Mouse (Mus musculus) bone marrow macrophage, adult 2 months (primary cell): ENCODE measurements around the gene Rnaseh2b. TPM values are rescaled to one million over a fixed set of nuclear protein-coding genes. Genes with fewer than 3 reads are reported as not detected.

ENCODE experiments used
- H3K27ac ChIP-seq: 2 replicates; pipeline ENCODE4 v1.5.1; 2012; ENCODE audit warnings: low read depth, low read length; ENCODE audit not compliant: insufficient read depth
- H3K4me1 ChIP-seq: 2 replicates; pipeline ENCODE4 v1.6.1; 2012; ENCODE audit warnings: low read length; ENCODE audit not compliant: control insufficient read depth, insufficient read depth
- H3K4me3 ChIP-seq: 2 replicates; pipeline ENCODE4 v1.5.1; 2012; ENCODE audit warnings: mild to moderate bottlenecking, low read length, moderate library complexity; ENCODE audit not compliant: insufficient read depth
- CTCF ChIP-seq: IDR thresholded peaks from 2 replicates; pipeline ENCODE4 v1.5.1; 2012; ENCODE audit warnings: low read depth, mild to moderate bottlenecking, low read length, moderate library complexity
- POLR2A ChIP-seq: IDR thresholded peaks from 2 replicates; pipeline ENCODE4 v1.6.1; 2012; ENCODE audit warnings: mild to moderate bottlenecking, low read depth, low read length, borderline replicate concordance
- polyA plus RNA-seq: library from polyadenylated mRNA; stranded (reverse); fragments of >200 nt; gene quantifications from 2 replicates; pipeline ENCODE4 v1.2.4, GENCODE M21; 2012; ENCODE audit not compliant: missing spikeins, insufficient read depth, insufficient read length

Rnaseh2b gene
- polyA plus RNA-seq, 1 experiment: 20.7 TPM

DNA sequence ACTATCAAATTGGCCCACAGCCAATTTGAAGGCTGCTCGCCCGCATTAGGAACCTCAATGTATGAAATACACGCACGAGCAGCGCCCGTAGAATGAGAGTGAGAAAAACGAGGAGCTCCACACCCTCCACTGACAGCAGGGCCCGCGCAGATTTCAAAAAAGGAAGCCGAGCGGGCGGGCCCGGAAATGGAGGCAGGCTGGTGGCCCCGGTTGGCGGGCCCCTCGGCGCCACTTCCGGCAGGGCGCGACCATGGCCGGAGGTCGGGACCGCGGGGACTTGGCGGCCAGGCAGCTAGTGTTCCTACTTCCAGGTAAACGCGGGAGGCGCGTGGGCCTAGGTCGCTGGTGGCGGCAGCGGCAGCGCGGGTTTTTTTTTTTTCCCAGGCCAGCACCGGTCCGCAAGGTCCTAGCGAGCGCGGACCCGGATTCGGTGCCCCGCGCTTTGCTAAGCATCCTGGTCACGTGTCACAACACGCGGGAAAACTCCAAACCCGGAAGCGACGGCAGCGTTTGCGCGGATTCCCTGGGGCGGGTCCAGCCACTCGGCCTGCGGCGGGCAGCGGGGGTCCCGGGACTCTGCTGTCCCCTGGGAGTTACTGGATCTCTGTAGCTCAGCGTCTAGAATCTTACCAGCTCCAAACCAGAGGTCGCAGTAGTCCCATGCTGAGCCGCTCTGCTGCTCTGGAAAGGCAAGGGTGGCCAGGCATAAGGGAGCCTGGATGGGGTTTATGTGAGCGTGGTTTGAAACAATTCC, 39.7 kb downstream of the Rnaseh2b start:
- no peak for TF ChIP-seq CTCF
- 0 out of 2 replicates have a peak, but pooled peaks have one; percentile 34 for TF ChIP-seq POLR2A
- peaks cover 26% of the 10 kb centered on the region for H3K4me1 ChIP-seq
- peak overlapping the region; percentile 65 for H3K27ac ChIP-seq
- peak overlapping the region; percentile 82 for H3K4me3 ChIP-seq

DNA sequence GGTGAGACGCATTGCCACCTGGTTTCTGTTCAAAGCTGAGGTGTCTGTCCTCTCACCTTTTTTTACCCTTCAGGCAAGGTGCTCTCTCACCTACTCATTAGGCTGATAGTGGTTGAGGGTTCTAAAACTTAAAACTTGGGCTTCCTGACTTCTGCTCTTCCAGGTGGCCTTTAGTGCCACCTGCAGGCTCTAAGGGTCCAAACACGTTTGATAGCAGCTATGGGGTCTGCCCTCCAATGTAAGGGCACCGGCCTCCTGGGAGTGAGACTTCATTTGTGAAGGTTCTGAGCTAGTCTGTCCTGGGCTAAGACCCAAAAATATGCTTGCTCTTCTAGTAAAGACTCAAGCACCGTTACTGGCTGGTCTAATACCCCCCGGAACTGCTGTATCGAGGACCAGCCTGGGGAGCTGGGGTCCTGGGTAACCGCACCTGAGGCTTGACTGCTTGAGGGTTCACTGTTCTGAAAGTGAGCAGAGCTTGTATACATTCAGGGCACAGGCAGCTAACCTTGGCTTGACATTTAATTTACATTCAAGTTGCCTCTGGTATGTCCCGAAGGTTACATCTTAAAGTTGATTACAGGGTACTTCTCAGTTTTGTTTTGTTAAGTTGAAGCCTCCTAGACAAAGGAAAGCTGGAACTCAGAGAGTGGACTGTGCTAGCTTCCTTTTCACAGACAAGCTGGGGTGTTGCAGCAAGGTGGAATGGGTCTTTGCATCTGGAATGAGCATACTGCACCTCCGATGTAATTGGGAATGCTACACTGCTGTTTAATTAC, 41.7 kb downstream of the Rnaseh2b start:
- Histone ChIP-seq H3K4me1 (peaks cover 21% of the 10 kb centered on the region), H3K27ac (no peak overlapping the region), H3K4me3 (no peak overlapping the region)
- TF ChIP-seq POLR2A (no peak), CTCF (no peak)

DNA sequence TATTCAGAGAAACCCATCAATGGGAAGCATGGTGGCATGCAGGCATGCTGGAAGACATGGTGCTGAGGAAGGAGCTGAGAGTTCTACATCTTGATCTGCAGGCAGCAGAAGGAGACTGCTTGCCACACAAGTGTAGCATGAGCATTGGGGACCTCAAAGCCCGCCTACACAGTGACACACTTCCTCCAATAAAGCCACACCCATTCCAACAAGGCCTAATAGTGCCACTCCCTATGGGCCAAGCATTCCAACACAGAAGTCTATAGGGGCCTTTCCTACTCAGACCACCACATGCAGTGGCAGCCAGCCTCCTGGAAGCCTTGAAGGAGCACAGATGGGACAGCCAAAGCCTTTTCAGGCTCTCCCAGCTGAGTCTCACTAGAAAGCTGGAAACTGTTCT, 46.8 kb downstream of the Rnaseh2b start:
- TF ChIP-seq CTCF (no peak), POLR2A (no peak)
- no peak overlapping the region for H3K4me3 ChIP-seq
- H3K4me1 ChIP-seq: peaks cover 28% of the 10 kb centered on the region
- no peak overlapping the region for H3K27ac ChIP-seq

DNA sequence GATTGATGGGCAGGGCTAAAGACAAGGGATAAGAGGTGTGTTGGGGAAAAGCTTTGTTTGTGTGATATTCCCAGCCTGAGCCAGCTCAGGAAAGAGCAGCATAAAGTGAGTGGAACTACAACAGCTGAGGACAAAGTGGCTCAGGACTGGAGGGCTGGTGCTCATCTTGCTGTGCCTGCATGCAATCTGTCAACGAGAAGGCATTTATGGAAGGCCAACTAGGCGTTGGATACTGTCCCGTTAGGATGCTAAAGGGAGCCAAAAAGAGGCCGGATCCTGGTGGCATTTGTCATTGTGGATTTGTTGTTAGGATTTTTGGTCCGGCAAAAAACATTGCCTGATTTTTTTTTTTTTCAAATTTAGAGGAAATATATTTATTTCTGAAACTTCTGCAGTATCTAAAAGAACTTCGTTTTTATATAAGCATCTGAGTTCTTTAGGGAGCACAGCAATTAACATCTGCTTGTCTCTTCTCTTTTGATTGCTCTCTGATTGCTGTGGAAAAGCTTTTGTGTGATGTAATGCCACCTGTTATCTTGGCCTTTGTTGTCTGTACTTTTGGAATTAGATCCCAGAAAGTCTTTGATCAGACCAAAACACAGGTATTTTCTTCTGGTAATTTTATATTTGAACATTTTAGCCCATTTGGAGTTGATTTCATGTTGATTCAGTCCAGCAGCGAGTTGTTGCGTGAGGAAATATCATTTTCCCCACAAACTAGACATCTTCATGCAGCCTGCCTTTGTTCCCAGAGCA, 49.7 kb downstream of the Rnaseh2b start:
- H3K27ac ChIP-seq: peak overlapping the region; percentile 66
- peaks cover 34% of the 10 kb centered on the region for H3K4me1 ChIP-seq
- no peak for TF ChIP-seq CTCF
- no peak for TF ChIP-seq POLR2A
- no peak overlapping the region for H3K4me3 ChIP-seq

DNA sequence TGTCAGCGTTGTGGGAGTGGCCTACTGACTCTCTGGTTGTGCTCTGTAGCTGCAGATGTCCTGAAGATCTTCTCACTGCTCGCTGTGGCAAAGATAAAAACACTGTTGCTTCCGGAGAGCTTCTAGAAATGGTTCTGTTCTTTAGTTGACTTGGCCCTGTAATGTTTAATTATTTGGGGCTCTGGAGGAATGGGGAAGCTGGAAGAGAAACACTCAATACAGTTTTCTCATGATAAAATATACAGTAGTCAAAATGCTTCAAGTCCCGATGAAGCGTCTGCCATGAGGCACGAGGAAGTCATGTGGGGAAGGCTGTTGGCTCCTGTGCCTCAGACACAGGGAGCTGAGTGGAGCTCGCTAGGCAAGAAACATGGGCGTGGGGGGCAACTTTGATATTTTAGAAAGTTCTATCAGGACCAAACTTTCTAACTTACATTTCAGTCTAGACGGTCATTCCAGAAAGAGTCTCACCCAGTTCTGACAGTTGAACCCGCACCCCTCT, 50.3 kb downstream of the Rnaseh2b start:
- Histone ChIP-seq H3K27ac (peak overlapping the region; percentile 66), H3K4me1 (peaks cover 37% of the 10 kb centered on the region), H3K4me3 (no peak overlapping the region)
- no peak for TF ChIP-seq CTCF
- TF ChIP-seq POLR2A: no peak

DNA sequence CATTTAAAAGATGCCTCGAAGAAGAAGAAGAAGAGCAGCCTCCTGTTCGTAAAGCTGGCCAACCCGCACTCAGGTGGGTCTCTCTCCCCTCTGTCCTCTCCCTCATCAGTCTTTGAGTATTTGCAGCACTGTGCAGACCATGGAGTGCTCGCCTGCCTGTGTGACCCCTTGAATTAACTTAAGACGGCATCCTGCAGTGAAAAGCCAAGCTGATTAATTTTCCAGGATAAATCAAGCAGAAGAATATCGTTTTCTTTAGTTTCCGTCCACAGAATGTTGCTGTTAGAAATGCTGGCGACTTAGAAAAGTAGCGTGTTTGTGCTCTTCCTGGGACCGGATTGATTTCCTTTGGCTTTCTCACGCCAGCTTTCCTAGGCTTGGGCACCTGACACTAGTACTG, 54.2 kb downstream of the Rnaseh2b start:
- no peak for TF ChIP-seq POLR2A
- TF ChIP-seq CTCF: no peak
- peaks cover 33% of the 10 kb centered on the region for H3K4me1 ChIP-seq
- H3K4me3 ChIP-seq: peak overlapping the region; percentile 37
- H3K27ac ChIP-seq: peak overlapping the region; percentile 22

DNA sequence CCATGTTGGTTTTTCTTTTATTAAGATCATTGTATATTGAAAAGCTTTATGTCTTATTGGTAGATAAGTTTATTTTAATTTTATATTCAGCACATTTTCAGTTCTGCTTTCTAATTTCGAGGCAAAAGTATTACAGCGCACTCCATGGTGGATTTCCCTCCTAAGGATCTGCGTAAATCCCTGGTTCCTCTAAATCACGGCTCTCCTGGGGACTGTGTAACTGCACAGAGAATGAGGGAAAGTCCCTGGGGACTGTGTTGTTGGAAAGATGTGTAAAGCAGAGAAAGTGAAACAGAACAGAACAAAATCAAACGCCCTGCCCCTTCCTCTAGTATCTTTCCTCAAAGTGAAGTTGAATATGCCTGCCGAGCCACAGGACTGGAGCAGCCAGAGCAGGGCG, 54.7 kb downstream of the Rnaseh2b start:
- Histone ChIP-seq H3K27ac (peak overlapping the region; percentile 42), H3K4me1 (peaks cover 36% of the 10 kb centered on the region), H3K4me3 (peak overlapping the region; percentile 45)
- no peak for TF ChIP-seq POLR2A
- TF ChIP-seq CTCF: no peak

DNA sequence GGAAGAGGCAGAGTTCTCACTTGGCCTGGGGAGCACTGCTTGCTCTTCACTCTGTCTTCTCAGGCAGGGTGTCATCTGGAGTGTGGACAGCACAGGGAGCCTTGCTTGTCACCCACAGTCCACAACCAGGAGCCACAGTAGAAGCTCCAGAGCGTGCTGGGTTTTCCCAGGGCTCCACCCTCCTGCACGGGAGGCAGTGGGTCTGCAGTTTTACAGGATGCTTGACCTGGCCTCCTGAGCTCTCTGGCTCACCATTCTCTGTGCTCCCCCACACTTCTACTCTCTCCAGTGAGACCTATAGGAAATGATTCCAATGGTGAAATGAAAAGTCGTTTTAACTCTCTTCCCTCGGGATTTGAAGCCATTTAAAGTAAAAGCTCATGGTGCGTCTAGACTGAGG, 57.4 kb downstream of the Rnaseh2b start:
- Histone ChIP-seq H3K4me1 (peaks cover 25% of the 10 kb centered on the region), H3K4me3 (no peak overlapping the region)

DNA sequence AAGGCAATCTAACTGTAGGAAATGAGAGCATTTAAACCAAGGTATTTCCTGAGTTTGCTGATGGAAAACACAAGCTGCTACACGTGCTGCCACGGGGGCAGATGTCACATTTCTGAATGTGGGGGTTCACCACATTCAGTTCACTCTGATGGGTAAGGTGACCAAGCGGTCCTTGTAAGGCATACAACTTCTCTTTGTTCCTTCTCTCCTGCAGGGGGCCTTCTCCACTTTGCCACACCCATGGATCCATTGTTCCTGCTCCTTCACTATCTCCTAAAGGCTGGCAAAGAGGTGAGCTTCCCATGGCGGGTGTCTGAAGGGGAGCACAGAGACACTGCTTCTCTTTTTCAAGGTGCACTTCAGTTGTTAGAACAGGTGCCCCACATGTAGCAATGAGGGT, 57.8 kb downstream of the Rnaseh2b start:
- H3K4me3 ChIP-seq: no peak overlapping the region
- TF ChIP-seq CTCF (no peak), POLR2A (no peak)
- peaks cover 22% of the 10 kb centered on the region for H3K4me1 ChIP-seq
- H3K27ac ChIP-seq: no peak overlapping the region

More for the DNA sequence above, 57.4 kb downstream of the Rnaseh2b start:
- H3K27ac ChIP-seq: no peak overlapping the region
- no peak for TF ChIP-seq POLR2A
- TF ChIP-seq CTCF: no peak

DNA sequence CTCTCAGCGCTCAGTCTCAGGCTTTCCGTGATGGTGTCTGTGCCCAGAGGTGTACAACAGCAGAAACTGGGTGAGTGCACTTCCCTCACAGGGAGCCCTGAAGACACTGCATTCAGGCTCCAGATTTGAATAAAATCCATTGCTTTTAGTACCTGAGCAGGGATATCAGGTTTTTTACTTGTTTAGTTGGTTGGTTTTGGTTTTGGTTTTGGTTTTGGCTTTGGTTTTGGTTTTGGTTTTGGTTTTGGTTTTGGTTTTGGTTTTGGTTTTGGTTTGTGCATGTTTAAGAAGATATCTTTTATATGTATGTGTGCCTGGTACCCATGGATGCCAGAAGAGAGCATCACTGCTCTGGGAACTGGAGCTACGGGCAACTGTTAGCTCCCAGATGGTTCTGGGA, 58.5 kb downstream of the Rnaseh2b start:
- Histone ChIP-seq H3K27ac (no peak overlapping the region), H3K4me1 (peaks cover 22% of the 10 kb centered on the region), H3K4me3 (no peak overlapping the region)
- no peak for TF ChIP-seq CTCF
- TF ChIP-seq POLR2A: no peak
